Mouse (Mus musculus): ENCODE data around the gene Ptprr.

The Ptprr gene

GRCm38 (mm10) chr10:116117060-116117459 is 99.0 kb downstream of the Ptprr start:
- DNase-seq: no peak

GRCm38 (mm10) chr10:116121463-116121862 is 103.5 kb downstream of the Ptprr start:
- DNase-seq: no peak

- no peak for DNase-seq
These were observed 105.8 kb downstream of the Ptprr start for GRCm38 (mm10) chr10:116123808-116124207.

GRCm38 (mm10) chr10:116125364-116125763 is 107.4 kb downstream of the Ptprr start:
- DNase-seq: no peak

- DNase-seq: no peak
These were observed 112.4 kb downstream of the Ptprr start for GRCm38 (mm10) chr10:116130401-116130800.

GRCm38 (mm10) chr10:116131223-116131622 is 113.2 kb downstream of the Ptprr start:
- no peak for DNase-seq

- DNase-seq: no peak
These were observed 114.2 kb downstream of the Ptprr start for GRCm38 (mm10) chr10:116132233-116132632.

GRCm38 (mm10) chr10:116135187-116135586 is 117.2 kb downstream of the Ptprr start:
- DNase-seq: no peak

GRCm38 (mm10) chr10:116140226-116140625 is 122.2 kb downstream of the Ptprr start:
- DNase-seq: peak; percentile 30 to 45

- DNase-seq: peak; percentile 19 to 35
These were observed 125.7 kb downstream of the Ptprr start for GRCm38 (mm10) chr10:116143684-116144083.

GRCm38 (mm10) chr10:116146091-116146490 is 128.1 kb downstream of the Ptprr start:
- no peak for DNase-seq

- DNase-seq: no peak
These were observed 136.7 kb downstream of the Ptprr start for GRCm38 (mm10) chr10:116154707-116155106.

GRCm38 (mm10) chr10:116156699-116157098 is 138.7 kb downstream of the Ptprr start:
- DNase-seq: no peak

- no peak for DNase-seq
These were observed 144.3 kb downstream of the Ptprr start for GRCm38 (mm10) chr10:116162338-116162737.

- no peak for DNase-seq
These were observed 157.4 kb downstream of the Ptprr start for GRCm38 (mm10) chr10:116175324-116175883.

GRCm38 (mm10) chr10:116177390-116178179 is 159.6 kb downstream of the Ptprr start:
- no peak for DNase-seq

GRCm38 (mm10) chr10:116181235-116181634 is 163.2 kb downstream of the Ptprr start:
- DNase-seq: no peak

- DNase-seq: no peak
These were observed 164.2 kb downstream of the Ptprr start for GRCm38 (mm10) chr10:116182221-116182620.

- no peak for DNase-seq
These were observed 165.2 kb downstream of the Ptprr start for GRCm38 (mm10) chr10:116183258-116183657.

- no peak for DNase-seq
These were observed 173.7 kb downstream of the Ptprr start for GRCm38 (mm10) chr10:116191724-116192123.

- DNase-seq: no peak
These were observed 174.3 kb downstream of the Ptprr start for GRCm38 (mm10) chr10:116192293-116192692.

- DNase-seq: no peak
These were observed 176.4 kb downstream of the Ptprr start for GRCm38 (mm10) chr10:116194409-116194808.

- DNase-seq: peak; percentile 34 to 54
These were observed 178.8 kb downstream of the Ptprr start for GRCm38 (mm10) chr10:116196596-116197415.
